Mouse (Mus musculus): ENCODE results near the gene Rps10.

GRCm38 (mm10) chr17:27588231-27588630, 48.2 kb downstream of the Rps10 start:
- TF ChIP-seq CTCF (IDR thresholded peaks at IDR 0.05; ENCODE audit: borderline replicate concordance, insufficient read depth, low read depth, low read length) (no peak), POLR2A (IDR thresholded peaks at IDR 0.05; ENCODE audit: borderline replicate concordance, insufficient read depth, low read length) (no peak)

Measured in cerebellum, adult 2 months (tissue).